9 mouse cellular contexts compared by ENCODE assay signal in genomic region chr11:100441797-100442196, GRCm38 (mm10). TPM values are rescaled to one million over a fixed set of nuclear protein-coding genes. Genes with fewer than 3 reads are reported as not detected.
DNase-seq lines count a peak whose midpoint lies in the region; ATAC-seq and TF ChIP-seq lines count a peak whose summit lies in the region.
"Had no signal": no experiment of that assay in that cellular context is flagged by ENCODE, and none has a peak within 500 bp of the region (broad histone marks: within the 10 kb centered on the region; RNA-seq: fewer than 3 reads in every experiment).

Gene Nt5c3b, minus strand, starts transcription at chr11:100441808.
Gene Klhl10, plus strand, starts transcription at chr11:100441917.

- 62% methylated on average over 8 of the region's 8 CpGs for WGBS in kidney, postnatal 0 days
- 81% methylated on average over 8 of the region's 8 CpGs for WGBS in embryonic facial prominence, embryonic 11.5 days
- WGBS in hindbrain, postnatal 0 days: 84% methylated on average over 8 of the region's 8 CpGs
- 87% methylated on average over 8 of the region's 8 CpGs for WGBS in midbrain, postnatal 0 days

- no peak for ATAC-seq in kidney, postnatal 0 days (replicated peaks; ENCODE audit: low FRiP score, low read depth)
- no peak for ATAC-seq in embryonic facial prominence, embryonic 11.5 days (replicated peaks; ENCODE audit: insufficient number of reproducible peaks, low FRiP score, low TSS enrichment, low read depth)
- no peak for ATAC-seq in hindbrain, postnatal 0 days
- no peak for ATAC-seq in midbrain, postnatal 0 days (ENCODE audit: low FRiP score)

- no peak for DNase-seq in kidney, postnatal 0 days (ENCODE audit: low spot score)
- DNase-seq in kidney, adult 18-20 months: no peak
- no peak for DNase-seq in embryonic facial prominence, embryonic 11.5 days (ENCODE audit: low spot score)
- no peak for DNase-seq in hindbrain, postnatal 0 days (ENCODE audit: low spot score)
- no peak for DNase-seq in midbrain, postnatal 0 days (ENCODE audit: low spot score)
- no peak for DNase-seq in frontal cortex, postnatal 10 days (ENCODE audit: low spot score in 2 of 2)
- no peak for DNase-seq in thymus, adult 18-20 months
- no peak for DNase-seq in gastrocnemius, adult 8-10 months (ENCODE audit: low spot score in 2 of 2)
- DNase-seq: retina, postnatal 1 day had no signal

- H3K4me1 ChIP-seq in kidney, postnatal 0 days (replicated peaks; ENCODE audit: insufficient read depth, low read length): peaks cover 16% of the 10 kb centered on the region
- no peaks in the 10 kb centered on the region for H3K4me1 ChIP-seq in embryonic facial prominence, embryonic 11.5 days (ENCODE audit: control insufficient read depth, insufficient read depth, low read length)
- H3K4me1 ChIP-seq in hindbrain, postnatal 0 days (ENCODE audit: insufficient read depth, low read length): no peaks in the 10 kb centered on the region; the same call in 1 of the 2 replicates
- H3K4me1 ChIP-seq in midbrain, postnatal 0 days (ENCODE audit: insufficient read depth, low read length): peaks cover 7% of the 10 kb centered on the region

- peak within 1 kb of the TSS; percentile 96 for H3K4me2 ChIP-seq in kidney, postnatal 0 days (ENCODE audit: low read length)
- H3K4me2 ChIP-seq in embryonic facial prominence, embryonic 11.5 days (ENCODE audit: low read depth, low read length): peak within 1 kb of the TSS; percentile 70
- peak within 1 kb of the TSS; percentile 91 for H3K4me2 ChIP-seq in hindbrain, postnatal 0 days (ENCODE audit: low read depth, low read length)
- peak within 1 kb of the TSS; percentile 87 for H3K4me2 ChIP-seq in midbrain, postnatal 0 days (ENCODE audit: low read depth, low read length, poor library complexity, severe bottlenecking)

- TF ChIP-seq CTCF in kidney, postnatal 0 days (IDR thresholded peaks at IDR 0.05; ENCODE audit: low read depth): no peak
- no peak for TF ChIP-seq CTCF in hindbrain, postnatal 0 days (IDR thresholded peaks at IDR 0.05; ENCODE audit: low read depth)
- no peak for TF ChIP-seq CTCF in midbrain, postnatal 0 days (IDR thresholded peaks at IDR 0.05)

- H3K27me3 ChIP-seq in kidney, postnatal 0 days (ENCODE audit: insufficient read depth, low read length): no peaks in the 10 kb centered on the region
- no peaks in the 10 kb centered on the region for H3K27me3 ChIP-seq in embryonic facial prominence, embryonic 11.5 days (ENCODE audit: control insufficient read depth, insufficient read depth, low read length)
- H3K27me3 ChIP-seq in hindbrain, postnatal 0 days (ENCODE audit: insufficient read depth, low read length): no peaks in the 10 kb centered on the region
- no peaks in the 10 kb centered on the region for H3K27me3 ChIP-seq in midbrain, postnatal 0 days (ENCODE audit: insufficient read depth, low read length)

- peaks cover under 1% of the 10 kb centered on the region; the same call in 1 of the 2 replicates for H3K36me3 ChIP-seq in kidney, postnatal 0 days (ENCODE audit: insufficient read depth, low read length)
- H3K36me3 ChIP-seq in embryonic facial prominence, embryonic 11.5 days (replicated peaks; ENCODE audit: control insufficient read depth, insufficient read depth, low read depth, low read length): no peaks in the 10 kb centered on the region; the same call in 1 of the 2 replicates
- H3K36me3 ChIP-seq in hindbrain, postnatal 0 days (ENCODE audit: insufficient read depth, low read length): no peaks in the 10 kb centered on the region; the same call in 1 of the 2 replicates
- 0 out of 2 replicates have a peak, but pooled peaks cover 5% of the 10 kb centered on the region for H3K36me3 ChIP-seq in midbrain, postnatal 0 days (ENCODE audit: insufficient read depth, low read length)

- peak within 1 kb of the TSS; percentile 85 for H3K4me3 ChIP-seq in kidney, postnatal 0 days (replicated peaks; ENCODE audit: low read depth, low read length)
- H3K4me3 ChIP-seq in embryonic facial prominence, embryonic 11.5 days (ENCODE audit: low read depth, low read length): peak within 1 kb of the TSS; percentile 81
- H3K4me3 ChIP-seq in hindbrain, postnatal 0 days (ENCODE audit: low read length): peak within 1 kb of the TSS; percentile 83
- H3K4me3 ChIP-seq in midbrain, postnatal 0 days (ENCODE audit: low read depth, low read length): peak within 1 kb of the TSS; percentile 86

- peak within 1 kb of the TSS; percentile 16; the same call in 1 of the 2 replicates for H3K27ac ChIP-seq in kidney, postnatal 0 days
- 0 out of 2 replicates have a peak within 1 kb of the TSS, but pooled peaks have one; percentile 24 for H3K27ac ChIP-seq in embryonic facial prominence, embryonic 11.5 days (replicated peaks; ENCODE audit: low read depth, low read length)
- H3K27ac ChIP-seq in hindbrain, postnatal 0 days: peak within 1 kb of the TSS; percentile 74
- peak within 1 kb of the TSS; percentile 75 for H3K27ac ChIP-seq in midbrain, postnatal 0 days (ENCODE audit: low read depth, low read length)

- no peaks in the 10 kb centered on the region for H3K9me3 ChIP-seq in kidney, postnatal 0 days (replicated peaks; ENCODE audit: low read length)
- H3K9me3 ChIP-seq in embryonic facial prominence, embryonic 11.5 days (replicated peaks; ENCODE audit: control insufficient read depth, low read length): no peaks in the 10 kb centered on the region
- H3K9me3 ChIP-seq in hindbrain, postnatal 0 days (ENCODE audit: low read length): no peaks in the 10 kb centered on the region
- H3K9me3 ChIP-seq in midbrain, postnatal 0 days (ENCODE audit: low read length): no peaks in the 10 kb centered on the region

- H3K9ac ChIP-seq in kidney, postnatal 0 days (ENCODE audit: low read depth, low read length): peak within 1 kb of the TSS; percentile 91
- peak within 1 kb of the TSS; percentile 94 for H3K9ac ChIP-seq in embryonic facial prominence, embryonic 11.5 days (replicated peaks; ENCODE audit: low read length)
- peak within 1 kb of the TSS; percentile 89 for H3K9ac ChIP-seq in hindbrain, postnatal 0 days (replicated peaks; ENCODE audit: low read length)
- peak within 1 kb of the TSS; percentile 90 for H3K9ac ChIP-seq in midbrain, postnatal 0 days (replicated peaks; ENCODE audit: low read length, poor library complexity, severe bottlenecking)

RNA-seq across cellular contexts. Expression of gene Nt5c3b, which starts in this region (rescaled TPM):
- polyA plus RNA-seq in kidney, postnatal 0 days (2015; fragmentation: Nextera tagmentation; extraction: Ambion mirVana): 97.6 and 98.6 TPM in 2 replicates
- polyA plus RNA-seq in embryonic facial prominence, embryonic 11.5 days (2014; fragmentation: Nextera tagmentation; extraction: Ambion mirVana): 136 and 145 TPM in 2 replicates
- total RNA-seq in hindbrain, postnatal 0 days (2014; rRNA removed): 59.2 and 61.7 TPM in 2 replicates
- polyA plus RNA-seq in hindbrain, postnatal 0 days (2015; fragmentation: Nextera tagmentation; extraction: Ambion mirVana): 106 and 108 TPM in 2 replicates
- total RNA-seq in midbrain, postnatal 0 days (2014; rRNA removed): 57.2 and 58.5 TPM in 2 replicates
- 111 and 113 TPM in 2 replicates for polyA plus RNA-seq in midbrain, postnatal 0 days (2015; fragmentation: Nextera tagmentation; extraction: Ambion mirVana)
- total RNA-seq in gastrocnemius, adult 8-10 months (2022): 1 to 10 TPM; 6.2 to 8.4 (median 7.7) TPM

RNA-seq across cellular contexts. Expression of gene Klhl10, which starts in this region (rescaled TPM):
- polyA plus RNA-seq in kidney, postnatal 0 days (2015; fragmentation: Nextera tagmentation; extraction: Ambion mirVana): 0.29 and 0.32 TPM in 2 replicates
- polyA plus RNA-seq in embryonic facial prominence, embryonic 11.5 days (2014; fragmentation: Nextera tagmentation; extraction: Ambion mirVana): 0.52 and 0.57 TPM in 2 replicates
- total RNA-seq in hindbrain, postnatal 0 days (2014; rRNA removed): 0.40 and 0.42 TPM in 2 replicates
- 0.39 and 0.84 TPM in 2 replicates for polyA plus RNA-seq in hindbrain, postnatal 0 days (2015; fragmentation: Nextera tagmentation; extraction: Ambion mirVana)
- 0.22 and 0.61 TPM in 2 replicates for total RNA-seq in midbrain, postnatal 0 days (2014; rRNA removed)
- polyA plus RNA-seq in midbrain, postnatal 0 days (2015; fragmentation: Nextera tagmentation; extraction: Ambion mirVana): 0.45 and 0.65 TPM in 2 replicates
- total RNA-seq in gastrocnemius, adult 8-10 months (2022): under 1 TPM; 0.13 to 0.39 (median 0.33) TPM

Comparison
In these comparisons a context has a peak if more than half of its experiments do, and no peak if none do; other contexts are left out.
1. H3K27ac ChIP-seq: peak in every context shown above with its lines; median percentile 75 in midbrain, postnatal 0 days; 74 in hindbrain, postnatal 0 days; 24 in embryonic facial prominence, embryonic 11.5 days; 16 in kidney, postnatal 0 days.